8 mouse cellular contexts compared by ENCODE assay signal in the genomic region with DNA sequence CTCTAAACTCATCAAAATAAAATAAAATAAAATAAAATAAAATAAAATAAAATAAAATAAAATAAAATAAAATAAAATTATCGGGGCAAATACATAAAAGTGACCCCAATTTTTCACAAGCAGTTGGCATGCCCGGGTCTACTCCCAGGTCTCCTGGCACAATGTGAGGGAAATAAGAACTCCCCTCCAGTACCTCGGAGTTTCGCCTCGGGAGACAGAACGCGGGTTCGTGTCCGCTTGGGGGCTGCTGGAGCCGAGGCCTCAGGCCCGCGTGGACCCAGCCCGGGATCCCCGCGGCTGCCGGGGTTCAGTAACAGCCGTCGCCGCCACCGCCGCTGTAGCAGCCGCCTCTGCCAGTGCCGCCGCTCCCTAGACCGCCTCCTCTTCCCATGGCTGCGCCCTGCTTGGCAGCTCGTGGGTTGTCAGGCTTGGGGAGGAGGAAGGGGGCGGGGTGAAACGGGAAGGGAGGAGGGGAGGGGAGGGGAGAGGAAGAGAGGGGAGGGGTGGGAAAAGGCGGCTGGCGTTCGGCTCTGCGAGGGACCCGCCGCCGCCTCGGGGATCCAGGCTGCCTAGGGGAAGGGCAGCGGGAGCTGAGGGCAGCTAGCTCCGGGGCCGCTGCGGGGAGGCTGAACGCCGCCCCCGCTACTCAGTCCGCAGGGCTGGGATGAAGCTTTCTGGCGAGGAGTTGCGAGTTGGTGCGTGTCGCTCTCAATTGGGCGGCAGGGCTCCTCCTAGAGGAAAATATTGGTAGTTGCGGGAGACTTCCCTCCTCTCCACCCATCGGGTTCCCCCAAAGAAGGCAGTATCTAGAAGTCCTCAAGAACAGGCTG. TPM values are rescaled to one million over a fixed set of nuclear protein-coding genes. Genes with fewer than 3 reads are reported as not detected.
DNase-seq lines count a peak whose midpoint lies in the region; ATAC-seq and TF ChIP-seq lines count a peak whose summit lies in the region.

A gene (minus strand): TSS at position 686 of the 830 bp plus-strand sequence.

- no peak for ATAC-seq in erythroblast, adult 5-6 weeks (replicated peaks; ENCODE audit: low FRiP score, poor library complexity, severe bottlenecking)
- ATAC-seq in limb, embryonic 11.5 days (ENCODE audit: insufficient number of reproducible peaks, low FRiP score, low TSS enrichment, low read depth), result peak; percentile 90
- ATAC-seq in midbrain, embryonic 14.5 days (ENCODE audit: low FRiP score, low TSS enrichment), result peak; percentile 95

- WGBS in embryonic facial prominence, embryonic 10.5 days, result under 1% methylated on average over 51 of the region's 52 CpGs
- WGBS in kidney, adult 2 months, result under 1% methylated on average over 52 of the region's 52 CpGs
- 1% methylated on average over 51 of the region's 52 CpGs for WGBS in limb, embryonic 11.5 days
- WGBS in midbrain, embryonic 14.5 days, result under 1% methylated on average over 51 of the region's 52 CpGs

- H3K27me3 ChIP-seq in erythroblast, embryonic 14.5 days (ENCODE audit: control insufficient read depth), result peaks cover 22% of the 10 kb centered on the region
- no peaks in the 10 kb centered on the region for H3K27me3 ChIP-seq in embryonic facial prominence, embryonic 10.5 days (replicated peaks; ENCODE audit: low read depth, poor library complexity, severe bottlenecking)
- H3K27me3 ChIP-seq in kidney, adult 2 months (replicated peaks; ENCODE audit: control insufficient read depth, insufficient read depth, low read length), result no peaks in the 10 kb centered on the region
- no peaks in the 10 kb centered on the region for H3K27me3 ChIP-seq in limb, embryonic 11.5 days (ENCODE audit: control insufficient read depth, insufficient read depth, low read length)
- no peaks in the 10 kb centered on the region for H3K27me3 ChIP-seq in midbrain, embryonic 14.5 days (ENCODE audit: control insufficient read depth, insufficient read depth, low read length)

- H3K9ac ChIP-seq in limb, embryonic 11.5 days (ENCODE audit: low read length), result peak within 1 kb of the TSS; percentile 66
- peak within 1 kb of the TSS; percentile 72 for H3K9ac ChIP-seq in midbrain, embryonic 14.5 days (replicated peaks; ENCODE audit: low read length)

- H3K27ac ChIP-seq in embryonic facial prominence, embryonic 10.5 days (replicated peaks), result peak within 1 kb of the TSS; percentile 92
- H3K27ac ChIP-seq in kidney, adult 2 months (ENCODE audit: insufficient read depth, low read depth, low read length), result peak within 1 kb of the TSS; percentile 94
- H3K27ac ChIP-seq in limb, embryonic 11.5 days (replicated peaks; ENCODE audit: low read depth, low read length), result peak within 1 kb of the TSS; percentile 81
- peak within 1 kb of the TSS; percentile 82 for H3K27ac ChIP-seq in midbrain, embryonic 14.5 days (replicated peaks; ENCODE audit: low read depth, low read length)

- DNase-seq in embryonic facial prominence, embryonic 10.5 days (ENCODE audit: low spot score), result peak; percentile 88
- peak; percentile 92 to 94 for DNase-seq in heart, adult 18-20 months
- peak; percentile 94 for DNase-seq in kidney, adult 2 months
- peak; percentile 87 for DNase-seq in limb, embryonic 11.5 days (ENCODE audit: low spot score)
- peak; percentile 93 for DNase-seq in midbrain, embryonic 14.5 days
- DNase-seq in spleen, postnatal 10 days (ENCODE audit: low spot score in 2 of 2), result peak; percentile 7 to 46

- TF ChIP-seq CTCF in kidney, adult 2 months (conservative IDR thresholded peaks at IDR 0.05; ENCODE audit: insufficient read depth, insufficient read length, low read depth, low read length), result peak; percentile 81

- H3K9me3 ChIP-seq in erythroblast, embryonic 14.5 days (ENCODE audit: control insufficient read depth, low read length), result no peaks in the 10 kb centered on the region
- H3K9me3 ChIP-seq in embryonic facial prominence, embryonic 10.5 days, result no peaks in the 10 kb centered on the region
- H3K9me3 ChIP-seq in limb, embryonic 11.5 days (ENCODE audit: control insufficient read depth, low read length), result no peaks in the 10 kb centered on the region
- H3K9me3 ChIP-seq in midbrain, embryonic 14.5 days (ENCODE audit: control insufficient read depth, low read length), result no peaks in the 10 kb centered on the region

- H3K4me3 ChIP-seq in erythroblast, embryonic 14.5 days (replicated peaks), result peak within 1 kb of the TSS; percentile 55
- H3K4me3 ChIP-seq in embryonic facial prominence, embryonic 10.5 days, result peak within 1 kb of the TSS; percentile 77
- H3K4me3 ChIP-seq in kidney, adult 2 months (ENCODE audit: insufficient read depth, low read depth, low read length), result peak within 1 kb of the TSS; percentile 87
- peak within 1 kb of the TSS; percentile 49 for H3K4me3 ChIP-seq in limb, embryonic 11.5 days (ENCODE audit: low read depth, low read length)
- H3K4me3 ChIP-seq in midbrain, embryonic 14.5 days (replicated peaks; ENCODE audit: low read depth, low read length), result peak within 1 kb of the TSS; percentile 64

- H3K4me2 ChIP-seq in limb, embryonic 11.5 days (ENCODE audit: low read depth, severe bottlenecking), result peak within 1 kb of the TSS; percentile 62
- peak within 1 kb of the TSS; percentile 79 for H3K4me2 ChIP-seq in midbrain, embryonic 14.5 days (ENCODE audit: low read length)

- H3K4me1 ChIP-seq in erythroblast, embryonic 14.5 days (ENCODE audit: control insufficient read depth), result no peaks in the 10 kb centered on the region
- peaks cover 10% of the 10 kb centered on the region; the same call in 1 of the 2 replicates for H3K4me1 ChIP-seq in embryonic facial prominence, embryonic 10.5 days
- peaks cover 5% of the 10 kb centered on the region; the same call in 1 of the 2 replicates for H3K4me1 ChIP-seq in kidney, adult 2 months (ENCODE audit: control insufficient read depth, insufficient read depth, low read length)
- H3K4me1 ChIP-seq in limb, embryonic 11.5 days (ENCODE audit: control insufficient read depth, insufficient read depth, low read length), result no peaks in the 10 kb centered on the region
- peaks cover 8% of the 10 kb centered on the region; the same call in 1 of the 2 replicates for H3K4me1 ChIP-seq in midbrain, embryonic 14.5 days (ENCODE audit: control insufficient read depth, insufficient read depth, low read length)

- H3K36me3 ChIP-seq in erythroblast, embryonic 14.5 days (ENCODE audit: control insufficient read depth), result no peaks in the 10 kb centered on the region
- no peaks in the 10 kb centered on the region for H3K36me3 ChIP-seq in embryonic facial prominence, embryonic 10.5 days (replicated peaks)
- no peaks in the 10 kb centered on the region; the same call in 1 of the 2 replicates for H3K36me3 ChIP-seq in kidney, adult 2 months (ENCODE audit: control insufficient read depth, insufficient read depth, low read length)
- no peaks in the 10 kb centered on the region for H3K36me3 ChIP-seq in limb, embryonic 11.5 days (ENCODE audit: control insufficient read depth, insufficient read depth, low read length)
- no peaks in the 10 kb centered on the region for H3K36me3 ChIP-seq in midbrain, embryonic 14.5 days (ENCODE audit: control insufficient read depth, insufficient read depth, low read length)

- TF ChIP-seq POLR2A in kidney, adult 2 months (IDR thresholded peaks at IDR 0.05; ENCODE audit: low read depth, low read length), result peak; percentile 82

RNA-seq across cellular contexts. Expression of the gene that starts here (rescaled TPM):
- polyA plus RNA-seq in erythroblast, embryonic 14.5 days (2012), result not detected in 2 replicates
- total RNA-seq in erythroblast, adult 5-6 weeks (2015; ENCODE audit: low replicate concordance), result 0.42 TPM in 1 of 2 replicates, not detected in the other
- total RNA-seq in erythroblast, adult 5-6 weeks (2017; ENCODE audit: low replicate concordance), result 0.42 and 4.4 TPM in 2 replicates
- 11.3 and 12.7 TPM in 2 replicates for polyA plus RNA-seq in embryonic facial prominence, embryonic 10.5 days (2016; fragmentation: Nextera tagmentation; extraction: Ambion mirVana)
- 100 to 1,000 TPM; 170 to 178 TPM for total RNA-seq in heart, adult 18-20 months (2021)
- polyA plus RNA-seq in kidney, adult 2 months (2012; rRNA removed), result 147 and 188 TPM in 2 replicates
- 26.3 and 29.8 TPM in 2 replicates for polyA plus RNA-seq in limb, embryonic 11.5 days (2014; fragmentation: Nextera tagmentation; extraction: Ambion mirVana)
- 5.1 and 10.7 TPM in 2 replicates for polyA plus RNA-seq in midbrain, embryonic 14.5 days (2014; fragmentation: Nextera tagmentation; extraction: Ambion mirVana)

Comparison
In these comparisons a context has a peak if more than half of its experiments do, and no peak if none do; other contexts are left out.
1. RNA of the gene that starts here (total RNA-seq): 170 to 178 TPM in heart, adult 18-20 months; 0.42 to 4.4 TPM in erythroblast, adult 5-6 weeks; every median in the first group is over 10 times any median in the second.
2. DNase-seq: peak in every context shown above with its lines; median percentile 94 in kidney, adult 2 months; 93 in heart, adult 18-20 months; 93 in midbrain, embryonic 14.5 days; 88 in embryonic facial prominence, embryonic 10.5 days; 87 in limb, embryonic 11.5 days; 26 in spleen, postnatal 10 days.
3. Peak in every context shown above with its lines, with median percentiles within 50 percentile points of each other: H3K4me3 ChIP-seq and H3K27ac ChIP-seq.